Mouse (Mus musculus) intestine, embryonic 15.5 days (tissue): ENCODE measurements at regions not wholly inside any gene's neighbourhood (a gene's known extent, or its start where the extent isn't known, plus 50 kb on each side); places are given as distances from the start of the nearest gene placed in this dataset.

Experiments used
- ATAC-seq: fragments of 200-750 bp; cut with Nextera tagmentation; 2 replicates; pipeline ENCODE4 v1.8.0; 2017; ENCODE audit warnings: moderate TSS enrichment, moderate library complexity
- H3K27ac ChIP-seq: fragments of 300-500 bp; sonication (generic); 2 replicates; pipeline ENCODE4 v1.5.1; 2015; ENCODE audit warnings: mild to moderate bottlenecking, inconsistent platforms
- H3K27me3 ChIP-seq: fragments of 300-500 bp; sonication (generic); replicated peaks from 2 replicates; pipeline ENCODE4 v1.6.1; 2015; ENCODE audit warnings: inconsistent platforms
- H3K36me3 ChIP-seq: fragments of 300-500 bp; sonication (generic); 2 replicates; pipeline ENCODE4 v1.6.1; 2015; ENCODE audit warnings: inconsistent platforms
- H3K4me1 ChIP-seq: fragments of 300-500 bp; sonication (generic); replicated peaks from 2 replicates; pipeline ENCODE4 v1.6.1; 2015; ENCODE audit warnings: inconsistent platforms
- H3K4me2 ChIP-seq: fragments of 300-500 bp; sonication (generic); replicated peaks from 2 replicates; pipeline ENCODE4 v1.6.1; 2015; ENCODE audit warnings: mild to moderate bottlenecking, inconsistent platforms
- H3K4me3 ChIP-seq: fragments of 300-500 bp; sonication (generic); replicated peaks from 2 replicates; pipeline ENCODE4 v1.5.1; 2015; ENCODE audit warnings: inconsistent platforms
- H3K9ac ChIP-seq: fragments of 300-500 bp; sonication (generic); 2 replicates; pipeline ENCODE4 v1.6.1; 2015; ENCODE audit warnings: inconsistent platforms
- H3K9me3 ChIP-seq: fragments of 300-500 bp; sonication (generic); 2 replicates; pipeline ENCODE4 v1.6.1; 2016; ENCODE audit warnings: inconsistent platforms
- WGBS: fragments of 180-500 bp; shearing (Covaris S2); methylation state at CpG from one replicate; pipeline ENCODE4 v1.1.7; 2015; 5-methylcytosine and 5-hydroxymethylcytosine counted together

- Histone ChIP-seq H3K9me3 (no peaks in the 10 kb centered on the region), H3K9ac (no peak overlapping the region), H3K36me3 (no peaks in the 10 kb centered on the region), H3K27ac (no peak overlapping the region), H3K4me1 (peaks cover 5% of the 10 kb centered on the region; the same call in 1 of the 2 replicates), H3K27me3 (no peaks in the 10 kb centered on the region), H3K4me3 (no peak overlapping the region), H3K4me2 (no peak overlapping the region)
- ATAC-seq, result no peak
- 88% methylated on average over 5 of the region's 5 CpGs for WGBS
Observed at GRCm38 (mm10) chr7:135899765-135900164, 183.6 kb upstream of the Mki67 start.

GRCm38 (mm10) chr7:135900861-135901321, 184.7 kb upstream of the Mki67 start:
- no peak overlapping the region for H3K4me2 ChIP-seq
- no peaks in the 10 kb centered on the region for H3K36me3 ChIP-seq
- no peaks in the 10 kb centered on the region for H3K27me3 ChIP-seq
- peak; percentile 47; the same call in 1 of the 2 replicates for ATAC-seq
- no peak overlapping the region for H3K27ac ChIP-seq
- no peak overlapping the region for H3K4me3 ChIP-seq
- no peak overlapping the region for H3K9ac ChIP-seq
- no peaks in the 10 kb centered on the region for H3K9me3 ChIP-seq
- 23% methylated on average over 10 of the region's 10 CpGs for WGBS
- H3K4me1 ChIP-seq, result peaks cover 5% of the 10 kb centered on the region; the same call in 1 of the 2 replicates

GRCm38 (mm10) chr7:135902106-135903055, 186.2 kb upstream of the Mki67 start:
- Histone ChIP-seq H3K4me1 (peaks cover 5% of the 10 kb centered on the region; the same call in 1 of the 2 replicates), H3K27ac (peak overlapping the region; percentile 58; the same call in 1 of the 2 replicates), H3K9ac (no peak overlapping the region), H3K9me3 (no peaks in the 10 kb centered on the region), H3K4me2 (no peak overlapping the region), H3K36me3 (no peaks in the 10 kb centered on the region), H3K27me3 (no peaks in the 10 kb centered on the region), H3K4me3 (no peak overlapping the region)
- no peak for ATAC-seq
- WGBS, result 40% methylated on average over 13 of the region's 13 CpGs

- Histone ChIP-seq H3K27ac (no peak overlapping the region), H3K4me3 (no peak overlapping the region), H3K27me3 (no peaks in the 10 kb centered on the region), H3K36me3 (no peaks in the 10 kb centered on the region), H3K9me3 (no peaks in the 10 kb centered on the region), H3K9ac (no peak overlapping the region), H3K4me1 (no peaks in the 10 kb centered on the region), H3K4me2 (no peak overlapping the region)
- ATAC-seq, result no peak
Observed at GRCm38 (mm10) chr7:135911376-135911775, 195.2 kb upstream of the Mki67 start.

- Histone ChIP-seq H3K27me3 (no peaks in the 10 kb centered on the region), H3K27ac (no peak overlapping the region), H3K4me1 (no peaks in the 10 kb centered on the region), H3K36me3 (no peaks in the 10 kb centered on the region), H3K9ac (no peak overlapping the region), H3K9me3 (no peaks in the 10 kb centered on the region), H3K4me2 (no peak overlapping the region), H3K4me3 (no peak overlapping the region)
- no peak for ATAC-seq
- WGBS, result 81% methylated on average over 3 of the region's 3 CpGs
Observed at GRCm38 (mm10) chr7:135913923-135914634, 197.9 kb upstream of the Mki67 start.

- no peak for ATAC-seq
- no peaks in the 10 kb centered on the region for H3K4me1 ChIP-seq
- H3K9ac ChIP-seq, result no peak overlapping the region
- no peaks in the 10 kb centered on the region for H3K36me3 ChIP-seq
- H3K9me3 ChIP-seq, result no peaks in the 10 kb centered on the region
- no peak overlapping the region for H3K4me2 ChIP-seq
- H3K4me3 ChIP-seq, result no peak overlapping the region
- 85% methylated on average over 7 of the region's 7 CpGs for WGBS
- no peak overlapping the region for H3K27ac ChIP-seq
- no peaks in the 10 kb centered on the region for H3K27me3 ChIP-seq
Observed at GRCm38 (mm10) chr7:135923876-135924275, 207.7 kb upstream of the Mki67 start.

- WGBS, result 82% methylated on average over 4 of the region's 4 CpGs
- no peak for ATAC-seq
- Histone ChIP-seq H3K4me1 (no peaks in the 10 kb centered on the region), H3K4me2 (no peak overlapping the region), H3K9ac (no peak overlapping the region), H3K4me3 (no peak overlapping the region), H3K9me3 (no peaks in the 10 kb centered on the region), H3K27me3 (no peaks in the 10 kb centered on the region), H3K36me3 (no peaks in the 10 kb centered on the region), H3K27ac (no peak overlapping the region)
Observed at GRCm38 (mm10) chr7:135924641-135925040, 208.5 kb upstream of the Mki67 start.

GRCm38 (mm10) chr7:135930091-135930490, 213.9 kb upstream of the Mki67 start:
- Histone ChIP-seq H3K9me3 (no peaks in the 10 kb centered on the region), H3K9ac (no peak overlapping the region), H3K4me3 (no peak overlapping the region), H3K36me3 (no peaks in the 10 kb centered on the region), H3K27ac (no peak overlapping the region), H3K4me1 (no peaks in the 10 kb centered on the region), H3K4me2 (no peak overlapping the region), H3K27me3 (no peaks in the 10 kb centered on the region)
- 100% methylated on average over 1 of the region's 1 CpGs for WGBS
- ATAC-seq, result no peak

GRCm38 (mm10) chr7:135932595-135933175, 216.5 kb upstream of the Mki67 start:
- Histone ChIP-seq H3K27ac (no peak overlapping the region), H3K4me2 (no peak overlapping the region), H3K36me3 (no peaks in the 10 kb centered on the region), H3K9ac (no peak overlapping the region), H3K27me3 (no peaks in the 10 kb centered on the region), H3K4me1 (no peaks in the 10 kb centered on the region), H3K4me3 (no peak overlapping the region), H3K9me3 (no peaks in the 10 kb centered on the region)
- no peak for ATAC-seq
- WGBS, result 61% methylated on average over 5 of the region's 5 CpGs

- WGBS, result 48% methylated on average over 1 of the region's 1 CpGs
- H3K4me3 ChIP-seq, result no peak overlapping the region
- no peak overlapping the region for H3K27ac ChIP-seq
- ATAC-seq, result no peak
- no peaks in the 10 kb centered on the region for H3K27me3 ChIP-seq
- H3K4me1 ChIP-seq, result no peaks in the 10 kb centered on the region
- H3K9ac ChIP-seq, result no peak overlapping the region
- no peaks in the 10 kb centered on the region for H3K9me3 ChIP-seq
- H3K4me2 ChIP-seq, result no peak overlapping the region
- H3K36me3 ChIP-seq, result no peaks in the 10 kb centered on the region
Observed at GRCm38 (mm10) chr7:135935180-135935579, 219.0 kb upstream of the Mki67 start.

GRCm38 (mm10) chr7:135937465-135937864, 221.3 kb upstream of the Mki67 start:
- no peaks in the 10 kb centered on the region for H3K9me3 ChIP-seq
- 89% methylated on average over 3 of the region's 3 CpGs for WGBS

GRCm38 (mm10) chr7:135939341-135939740, 223.2 kb upstream of the Mki67 start:
- no peak overlapping the region for H3K4me2 ChIP-seq
- no peak overlapping the region for H3K27ac ChIP-seq
- H3K27me3 ChIP-seq, result no peaks in the 10 kb centered on the region
- H3K9ac ChIP-seq, result no peak overlapping the region
- no peaks in the 10 kb centered on the region for H3K36me3 ChIP-seq
- no peak overlapping the region for H3K4me3 ChIP-seq
- H3K4me1 ChIP-seq, result no peaks in the 10 kb centered on the region
- no peak for ATAC-seq
- 60% methylated on average over 5 of the region's 5 CpGs for WGBS
- H3K9me3 ChIP-seq, result no peaks in the 10 kb centered on the region

More at GRCm38 (mm10) chr7:135937465-135937864, 221.3 kb upstream of the Mki67 start:
- Histone ChIP-seq H3K4me1 (no peaks in the 10 kb centered on the region), H3K9ac (no peak overlapping the region), H3K27me3 (no peaks in the 10 kb centered on the region), H3K27ac (no peak overlapping the region), H3K4me3 (no peak overlapping the region), H3K4me2 (no peak overlapping the region), H3K36me3 (no peaks in the 10 kb centered on the region)
- ATAC-seq, result no peak
